Mouse (Mus musculus): ENCODE measurements around the gene Mest. TPM values are rescaled to one million over a fixed set of nuclear protein-coding genes. Genes with fewer than 3 reads are reported as not detected.

Gene Mest
- 24.3 and 35.4 TPM in 2 replicates for polyA plus RNA-seq (2012; rRNA removed)

GRCm38 (mm10) chr6:30723331-30723730, at the start of gene Mest:
Gene Mest (plus strand): TSS chr6:30723547.

GRCm38 (mm10) chr6:30693350-30693991, 29.9 kb upstream of the Mest start, which contains the start of gene Cep41:
Gene Cep41 (minus strand): TSS chr6:30693749.

Other genes starting within 250 kb of the Mest start
- 20.8 and 23.2 TPM in 2 replicates for gene Tmem209, start 213.8 kb upstream of the Mest start, polyA plus RNA-seq (2012; rRNA removed)
- gene Ssmem1, start 213.7 kb upstream of the Mest start, polyA plus RNA-seq (2012; rRNA removed), result not detected in 2 replicates
- 1.7 and 79.8 TPM in 2 replicates for gene Cpa2, start 182.0 kb upstream of the Mest start, polyA plus RNA-seq (2012; rRNA removed)
- gene Cpa4, start 155.2 kb upstream of the Mest start, polyA plus RNA-seq (2012; rRNA removed), result 0.05 TPM in 1 of 2 replicates, not detected in the other
- not detected in 2 replicates for gene Cpa5, start 112.5 kb upstream of the Mest start, polyA plus RNA-seq (2012; rRNA removed)
- gene Cpa1, start 84.3 kb upstream of the Mest start, polyA plus RNA-seq (2012; rRNA removed), result 0.84 and 879 TPM in 2 replicates
- 2.0 and 2.4 TPM in 2 replicates for gene Cep41, start 29.8 kb upstream of the Mest start, polyA plus RNA-seq (2012; rRNA removed)
- gene Copg2, start 173.2 kb downstream of the Mest start, polyA plus RNA-seq (2012; rRNA removed), result 4.9 and 6.1 TPM in 2 replicates
- not detected in 2 replicates for gene Tsga13, start 192.0 kb downstream of the Mest start, polyA plus RNA-seq (2012; rRNA removed)
- 0.03 TPM in 1 of 2 replicates, not detected in the other for gene Klf14, start 235.5 kb downstream of the Mest start, polyA plus RNA-seq (2012; rRNA removed)